Mouse (Mus musculus) erythroblast, embryonic 14.5 days (primary cell): ENCODE results near the gene Trim71.

Source experiments
- GATA1 ChIP-seq: IDR thresholded peaks from 2 replicates; pipeline ENCODE4 v1.6.1; 2012; ENCODE audit warnings: low read length, inconsistent platforms, mixed read lengths
- TAL1 ChIP-seq: IDR thresholded peaks from 3 replicates; pipeline ENCODE4 v1.6.1; 2012; ENCODE audit warnings: low read length, inconsistent platforms, mixed read lengths

DNA sequence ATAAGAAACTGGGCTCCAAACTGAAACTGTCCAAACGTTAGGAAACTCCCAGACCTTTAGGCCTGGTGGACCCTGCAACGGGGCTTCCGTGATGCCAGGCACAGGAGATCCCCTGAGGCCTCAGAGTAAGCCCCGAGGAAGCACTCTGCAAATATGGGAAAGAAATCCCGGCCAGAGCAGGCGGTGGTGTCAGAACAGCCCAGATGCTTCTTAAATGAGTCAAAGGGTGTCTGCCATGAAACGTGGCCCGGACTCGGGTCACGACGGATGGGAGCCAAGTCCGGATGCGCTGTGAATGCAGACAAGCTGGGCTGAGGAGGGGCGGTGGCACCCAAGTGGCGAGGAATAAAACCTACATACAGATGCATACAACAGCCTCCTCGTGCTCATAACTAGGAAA lies 37.1 kb downstream of the Trim71 start:
- TF ChIP-seq GATA1 = no peak
- no peak for TF ChIP-seq TAL1
